Mouse (Mus musculus): Measurements from ENCODE around the gene Wdr90.

Wdr90 gene

GRCm38 (mm10) chr17:25860832-25861703, at the start of gene Wdr90:
TSS of gene Wdr90 (minus strand) at chr17:25861501.
- TF ChIP-seq GATA4 (IDR thresholded peaks at IDR 0.05; ENCODE audit: insufficient replicate concordance, low read length) = no peak; the same call in 1 of the 2 replicates

- no peak for TF ChIP-seq GATA4 (IDR thresholded peaks at IDR 0.05; ENCODE audit: insufficient replicate concordance, low read length)
Measured at GRCm38 (mm10) chr17:25907640-25908039, 46.3 kb upstream of the Wdr90 start.

GRCm38 (mm10) chr17:25903061-25903460, 41.8 kb upstream of the Wdr90 start:
- no peak for TF ChIP-seq GATA4 (IDR thresholded peaks at IDR 0.05; ENCODE audit: insufficient replicate concordance, low read length)

GRCm38 (mm10) chr17:25900193-25900592, 38.9 kb upstream of the Wdr90 start:
- no peak for TF ChIP-seq GATA4 (IDR thresholded peaks at IDR 0.05; ENCODE audit: insufficient replicate concordance, low read length)

GRCm38 (mm10) chr17:25895891-25896290, 34.6 kb upstream of the Wdr90 start:
- no peak for TF ChIP-seq GATA4 (IDR thresholded peaks at IDR 0.05; ENCODE audit: insufficient replicate concordance, low read length)

GRCm38 (mm10) chr17:25895415-25895814, 34.1 kb upstream of the Wdr90 start:
- no peak for TF ChIP-seq GATA4 (IDR thresholded peaks at IDR 0.05; ENCODE audit: insufficient replicate concordance, low read length)

GRCm38 (mm10) chr17:25893975-25894617, 32.8 kb upstream of the Wdr90 start:
- no peak for TF ChIP-seq GATA4 (IDR thresholded peaks at IDR 0.05; ENCODE audit: insufficient replicate concordance, low read length)

GRCm38 (mm10) chr17:25888837-25889236, 27.5 kb upstream of the Wdr90 start:
- no peak for TF ChIP-seq GATA4 (IDR thresholded peaks at IDR 0.05; ENCODE audit: insufficient replicate concordance, low read length)

GRCm38 (mm10) chr17:25887467-25887866, 26.2 kb upstream of the Wdr90 start:
- no peak for TF ChIP-seq GATA4 (IDR thresholded peaks at IDR 0.05; ENCODE audit: insufficient replicate concordance, low read length)

- TF ChIP-seq GATA4 (IDR thresholded peaks at IDR 0.05; ENCODE audit: insufficient replicate concordance, low read length) = no peak
Measured at GRCm38 (mm10) chr17:25886806-25887205, 25.5 kb upstream of the Wdr90 start.

- no peak for TF ChIP-seq GATA4 (IDR thresholded peaks at IDR 0.05; ENCODE audit: insufficient replicate concordance, low read length)
Measured at GRCm38 (mm10) chr17:25885636-25886035, 24.3 kb upstream of the Wdr90 start.

- no peak for TF ChIP-seq GATA4 (IDR thresholded peaks at IDR 0.05; ENCODE audit: insufficient replicate concordance, low read length)
Measured at GRCm38 (mm10) chr17:25883824-25884223, 22.5 kb upstream of the Wdr90 start.

- TF ChIP-seq GATA4 (IDR thresholded peaks at IDR 0.05; ENCODE audit: insufficient replicate concordance, low read length) = no peak
Measured at GRCm38 (mm10) chr17:25883268-25883667, 22.0 kb upstream of the Wdr90 start.

GRCm38 (mm10) chr17:25882306-25882705, 21.0 kb upstream of the Wdr90 start:
- no peak for TF ChIP-seq GATA4 (IDR thresholded peaks at IDR 0.05; ENCODE audit: insufficient replicate concordance, low read length)

- TF ChIP-seq GATA4 (IDR thresholded peaks at IDR 0.05; ENCODE audit: insufficient replicate concordance, low read length) = no peak
Measured at GRCm38 (mm10) chr17:25881691-25882090, 20.4 kb upstream of the Wdr90 start.

- no peak for TF ChIP-seq GATA4 (IDR thresholded peaks at IDR 0.05; ENCODE audit: insufficient replicate concordance, low read length)
Measured at GRCm38 (mm10) chr17:25880913-25881641, 19.8 kb upstream of the Wdr90 start.
